Mouse (Mus musculus) Patski (cell line): Measurements from ENCODE around the gene Nat8f1. TPM values are rescaled to one million over a fixed set of nuclear protein-coding genes. Genes with fewer than 3 reads are reported as not detected.
"Not testable (repeated sequence)": the region's sequence is repeated elsewhere in the genome, so short reads cannot be mapped to it uniquely, and the experiment has no call there.

Experiments used
- ATAC-seq: fragments of 100-300 bp; one replicate; pipeline ENCODE4 v1.8.0; 2021
- CTCF ChIA-PET: fragments of 350-600 bp; sonication (Branson Sonifier 250); formaldehyde crosslinking; loops from one replicate; lab custom pipeline; 2022; ENCODE audit warnings: inconsistent platforms; lab: Charles Lee
- POLR2A ChIA-PET: fragments of 350-600 bp; sonication (Branson Sonifier 250); formaldehyde crosslinking; loops from one replicate; lab custom pipeline; 2022; ENCODE audit warnings: antibody characterized with exemption, inconsistent platforms; lab: Charles Lee
- DNase-seq: peaks from one replicate; pipeline ENCODE4 v3.0.0-alpha.2; 2011; ENCODE audit warnings: low read depth, low spot score
- H3K27me3 ChIP-seq: fragments of 371-371 bp; one replicate; pipeline ENCODE4 v1.5.1; 2021
- CTCF ChIP-seq: fragments of 100-300 bp; IDR thresholded peaks from one replicate; pipeline ENCODE4 v1.5.1; 2021
- in situ Hi-C: fragments of 300-500 bp; cut with MboI; formaldehyde crosslinking; loops from 3 replicates; pipeline ENCODE4 v1.11.1; 2018; ENCODE audit warnings: low pct_unique_long_range_greater_than_20kb, mixed read lengths
- polyA plus RNA-seq: library from polyadenylated mRNA; unstranded; gene quantifications from one replicate; pipeline ENCODE4 v1.2.3, GENCODE M21; 2021

The Nat8f1 gene
- polyA plus RNA-seq: 8.3 TPM

- ChIA-PET POLR2A (interaction anchor here (0.9 to 1.0 kb wide), 3 partner anchors 12 to 87 kb away, joined by 3 read pairs; no protein-coding TSS in a partner anchor), CTCF (interaction anchor here (1.0 to 2.3 kb wide), 3 partner anchors 8 to 451 kb away, joined by 3 to 15 read pairs (median 4); no protein-coding TSS in a partner anchor)
- peak; percentile 95 for ATAC-seq
These were observed at the start of gene Nat8f1 for GRCm38 (mm10) chr6:85915539-85916513. TSS of gene Nat8f1 (minus strand) at chr6:85915687.

DNA sequence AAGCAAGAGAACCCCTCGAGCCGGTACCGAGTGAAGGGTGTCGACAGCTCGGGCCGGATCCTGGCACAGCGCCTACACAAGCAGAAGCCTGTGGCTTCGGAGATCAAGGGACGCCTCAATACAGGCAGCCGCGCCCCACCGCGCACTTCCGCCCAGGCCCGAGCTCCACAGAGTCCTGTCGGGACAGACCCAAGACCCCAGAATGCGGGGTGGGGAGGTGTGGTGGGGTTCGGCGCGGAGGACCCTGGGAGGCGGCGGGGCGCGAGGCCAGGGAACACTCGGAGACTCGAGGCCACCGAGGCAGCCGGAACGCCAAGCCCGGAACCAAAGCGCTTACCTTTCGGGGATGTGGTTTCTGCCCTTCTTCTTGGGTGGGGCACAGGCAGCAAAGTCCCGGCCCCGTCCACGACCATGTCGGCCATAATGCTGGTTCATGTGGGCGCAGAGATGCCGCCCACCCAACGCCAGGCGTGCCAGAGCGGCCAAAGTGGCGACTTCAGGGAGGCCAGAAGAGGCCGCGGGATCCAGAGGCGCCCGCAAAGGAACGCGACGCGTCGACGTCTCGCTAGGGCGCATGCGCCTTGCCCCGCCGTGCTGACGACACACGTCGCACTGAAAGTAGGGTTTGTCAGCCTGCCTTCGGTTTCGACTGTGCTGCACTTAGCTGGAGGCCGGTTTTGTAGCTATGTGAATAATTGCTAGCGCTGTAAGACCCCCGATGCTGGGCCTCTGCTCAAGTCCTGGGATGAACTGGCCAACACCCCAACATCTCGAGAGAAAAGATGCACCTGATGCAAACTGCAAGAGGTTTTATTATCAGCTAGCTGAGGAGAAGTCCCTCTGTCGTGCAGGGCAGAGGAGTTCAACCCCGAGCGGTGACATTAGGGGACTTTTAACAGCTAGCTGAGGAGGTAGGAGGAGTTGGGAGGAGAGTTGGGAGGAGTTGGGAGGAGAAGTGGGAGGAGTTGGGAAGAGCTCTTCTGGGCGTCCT is 45.9 kb upstream of the Nat8f1 start, which contains the start of gene Dusp11:
Dusp11 (minus strand) TSS at position 567 of the 991 bp plus-strand sequence.
- in situ Hi-C loops: no loop called here
- ChIA-PET POLR2A (interaction anchor here (0.6 to 1.8 kb wide), 3 partner anchors 9 to 409 kb away, joined by 3 to 6 read pairs (median 6); no protein-coding TSS in a partner anchor), CTCF (interaction anchor here (1.3 kb wide), 1 partner anchor 11 kb away, joined by 3 read pairs; no protein-coding TSS in a partner anchor)
- no peak for TF ChIP-seq CTCF
- H3K27me3 ChIP-seq: no peaks in the 10 kb centered on the region
- ATAC-seq (peak; percentile 84), DNase-seq (peak; percentile 56)

More at GRCm38 (mm10) chr6:85915539-85916513, at the start of gene Nat8f1:
- H3K27me3 ChIP-seq, in situ Hi-C loops: not testable (repeated sequence)
- peak; percentile 71 for DNase-seq
- TF ChIP-seq CTCF: peak; percentile 99

- ATAC-seq: no peak
- CTCF ChIA-PET: interaction anchor here (1.3 kb wide), 1 partner anchor 9 kb away, joined by 4 read pairs; no protein-coding TSS in a partner anchor
- no peak for TF ChIP-seq CTCF
- no peaks in the 10 kb centered on the region for H3K27me3 ChIP-seq
- POLR2A ChIA-PET: no interaction called here
- in situ Hi-C loops: no loop called here
- no peak for DNase-seq
These were observed 42.1 kb upstream of the Nat8f1 start for GRCm38 (mm10) chr6:85957581-85957980.

- H3K27me3 ChIP-seq: no peaks in the 10 kb centered on the region
- ChIA-PET CTCF (interaction anchor here (1.2 to 1.5 kb wide), 2 partner anchors 10 to 56 kb away, joined by 3 to 4 read pairs; no protein-coding TSS in a partner anchor), POLR2A (no interaction called here)
- no peak for DNase-seq
- no peak for TF ChIP-seq CTCF
- in situ Hi-C loops: no loop called here
- no peak for ATAC-seq
These were observed 33.1 kb upstream of the Nat8f1 start for GRCm38 (mm10) chr6:85948549-85948948.

DNA sequence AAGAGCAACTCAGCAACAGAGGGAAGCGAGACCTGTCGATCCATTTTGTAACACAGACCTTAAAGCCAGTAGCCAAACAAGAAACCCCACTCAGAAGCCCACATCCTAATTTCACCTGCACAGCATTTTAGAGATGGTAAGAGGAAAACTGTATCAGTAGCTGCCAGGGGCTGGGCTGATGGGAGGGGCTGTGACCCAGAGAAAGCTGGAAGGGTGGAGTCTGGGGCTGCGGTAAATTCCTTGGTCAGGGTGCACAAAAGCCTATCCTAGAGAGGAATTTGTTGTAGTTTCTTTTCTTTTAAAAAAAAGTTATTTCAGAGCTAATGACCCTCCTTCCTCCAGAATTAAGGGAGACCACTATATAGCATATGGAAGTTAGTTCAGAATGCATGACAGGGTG is 27.0 kb upstream of the Nat8f1 start:
- CTCF ChIA-PET: interaction anchor here (0.9 kb wide), 1 partner anchor 16 kb away, joined by 3 read pairs; no protein-coding TSS in a partner anchor
- ATAC-seq (no peak), DNase-seq (no peak)
- H3K27me3 ChIP-seq: no peaks in the 10 kb centered on the region
- TF ChIP-seq CTCF: no peak
- POLR2A ChIA-PET: no interaction called here
- in situ Hi-C loops: no loop called here

DNA sequence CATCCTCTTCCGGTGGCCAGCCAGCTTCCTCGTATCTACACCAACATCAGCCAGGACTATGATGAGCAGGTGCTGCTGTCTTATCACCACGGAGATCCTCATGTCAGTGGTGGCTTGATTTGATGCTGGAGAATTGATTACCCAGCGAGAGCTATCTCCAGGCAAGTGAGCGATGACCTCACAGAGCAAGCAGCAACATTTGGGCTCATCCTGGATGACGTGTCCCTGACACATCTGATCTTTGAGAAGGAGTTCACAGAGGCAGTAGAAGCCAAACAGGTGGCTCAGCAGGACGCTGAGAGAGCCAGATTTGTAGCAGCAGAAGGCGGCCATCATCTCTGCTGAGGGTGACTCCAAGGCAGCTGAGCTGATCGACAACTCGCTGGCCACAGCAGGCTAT is 23.2 kb upstream of the Nat8f1 start:
- no peak for ATAC-seq
- in situ Hi-C loops: no loop called here
- no peak for TF ChIP-seq CTCF
- POLR2A ChIA-PET: no interaction called here
- no peak for DNase-seq
- no peaks in the 10 kb centered on the region for H3K27me3 ChIP-seq
- CTCF ChIA-PET: interaction anchor here (1.2 kb wide), 2 partner anchors 11 to 66 kb away, joined by 3 read pairs; no protein-coding TSS in a partner anchor

DNA sequence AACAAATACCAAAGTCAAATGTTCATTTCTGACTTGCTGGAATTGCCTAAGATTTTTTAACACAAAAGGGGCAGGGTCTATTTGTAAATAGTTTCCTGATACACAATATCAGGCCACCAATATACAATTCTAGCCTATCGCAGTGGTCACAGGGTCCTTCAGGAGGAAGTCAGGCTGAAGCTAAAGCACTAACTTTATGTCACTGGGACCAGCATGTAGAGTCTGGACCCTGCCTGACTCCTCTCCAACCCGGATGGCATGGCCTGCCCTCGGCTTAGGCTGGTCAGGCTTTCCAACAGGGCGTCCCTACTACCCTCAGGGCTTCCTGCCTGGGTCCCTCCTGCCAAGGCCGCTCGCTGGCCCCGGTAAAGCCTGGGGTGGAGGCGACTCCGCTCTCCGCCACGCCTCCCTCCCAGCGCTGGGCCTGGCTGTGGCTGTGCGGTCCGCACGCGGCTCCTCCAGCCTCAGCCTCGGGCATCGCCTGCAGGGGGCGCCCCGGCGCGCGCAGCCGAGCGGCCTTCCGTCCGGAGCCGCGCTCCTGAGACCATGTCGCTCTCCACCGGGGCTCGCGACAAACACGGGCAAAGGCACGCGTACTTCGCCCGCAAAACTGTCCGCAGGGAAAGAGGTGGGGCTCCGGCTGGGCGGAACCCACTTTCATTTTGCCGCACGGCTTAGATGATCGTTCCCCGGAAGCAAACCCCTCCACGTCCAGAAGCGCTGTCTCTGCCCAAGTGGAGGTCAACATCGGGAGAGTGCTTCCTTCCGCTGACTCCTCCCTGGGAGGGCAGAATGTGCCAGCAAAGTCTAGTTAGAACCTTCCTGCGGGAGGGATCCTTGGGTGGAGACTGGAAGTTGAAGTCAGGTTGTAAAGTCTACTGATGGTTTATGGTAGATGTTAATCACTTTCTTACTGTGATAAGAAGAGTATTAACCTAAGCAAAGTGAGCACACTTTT is 21.3 kb upstream of the Nat8f1 start:
- DNase-seq, in situ Hi-C loops, H3K27me3 ChIP-seq: not testable (repeated sequence)
- ATAC-seq: peak; percentile 89
- TF ChIP-seq CTCF: peak; percentile 99
- POLR2A ChIA-PET: interaction anchor here (1.6 kb wide), 1 partner anchor 21 kb away, joined by 3 read pairs; no protein-coding TSS in a partner anchor
- CTCF ChIA-PET: interaction anchor here (0.6 to 2.1 kb wide), 3 partner anchors 11 to 28 kb away, joined by 3 to 15 read pairs (median 3); partner anchors contain the start of gene Nat8f1

DNA sequence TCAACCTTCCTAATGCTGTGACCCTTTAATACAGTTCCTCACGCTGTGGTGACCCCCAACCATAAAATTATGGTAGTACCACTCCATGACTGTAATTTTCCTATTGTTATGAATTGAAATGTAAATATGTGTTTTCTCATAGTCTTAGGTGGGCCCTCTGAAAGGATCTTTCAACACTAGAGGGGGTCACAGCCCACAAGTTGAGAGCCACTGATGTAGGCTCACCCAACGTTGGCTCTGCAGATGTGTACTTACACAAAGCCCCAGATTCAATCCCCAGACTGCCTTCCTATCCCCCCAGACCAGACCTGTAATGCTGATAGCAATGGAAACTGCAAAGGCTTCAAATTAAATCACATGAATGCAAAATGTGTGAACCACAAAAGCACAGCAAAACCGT is 20.2 kb upstream of the Nat8f1 start:
- ATAC-seq (no peak), DNase-seq (no peak)
- H3K27me3 ChIP-seq: no peaks in the 10 kb centered on the region
- in situ Hi-C loops: no loop called here
- TF ChIP-seq CTCF: peak; percentile 19
- CTCF ChIA-PET: interaction anchor here (0.7 to 2.1 kb wide), 4 partner anchors 12 to 429 kb away, joined by 3 to 15 read pairs (median 3); partner anchors contain the start of gene Nat8f1
- POLR2A ChIA-PET: interaction anchor here (1.6 kb wide), 1 partner anchor 20 kb away, joined by 3 read pairs; no protein-coding TSS in a partner anchor
